Mouse (Mus musculus) fat pad, adult 2 months (tissue): Measurements from ENCODE around the gene Snrpd2.

Experiments
- DNase-seq: peaks from one replicate; pipeline ENCODE4 v3.0.0-alpha.2; 2011; ENCODE audit warnings: low read depth, low spot score; ENCODE audit errors: extremely low read depth

The Snrpd2 gene

GRCm38 (mm10) chr7:19177216-19177615, 27.7 kb downstream of the Snrpd2 start:
- DNase-seq = no peak

DNA sequence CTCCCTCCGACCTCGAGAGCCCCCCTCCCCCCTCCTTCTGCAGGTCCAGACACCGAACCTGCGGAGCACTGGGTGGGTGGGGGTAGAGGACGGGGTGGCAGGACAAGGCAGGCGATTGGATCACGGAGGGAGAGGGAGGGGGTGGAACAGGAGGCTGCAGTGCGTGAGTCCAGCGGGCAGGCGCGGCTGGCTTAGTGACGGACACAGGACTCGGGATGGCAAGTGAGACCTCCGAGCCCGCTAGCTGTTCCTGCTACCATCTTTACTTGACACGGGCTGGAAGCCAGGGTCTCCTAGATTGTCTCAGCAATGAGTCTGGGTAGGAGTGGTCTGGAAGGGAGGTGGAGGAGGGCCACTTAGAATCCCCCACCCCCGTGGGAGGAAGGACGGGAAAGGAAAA, 28.5 kb downstream of the Snrpd2 start:
- DNase-seq = no peak

DNA sequence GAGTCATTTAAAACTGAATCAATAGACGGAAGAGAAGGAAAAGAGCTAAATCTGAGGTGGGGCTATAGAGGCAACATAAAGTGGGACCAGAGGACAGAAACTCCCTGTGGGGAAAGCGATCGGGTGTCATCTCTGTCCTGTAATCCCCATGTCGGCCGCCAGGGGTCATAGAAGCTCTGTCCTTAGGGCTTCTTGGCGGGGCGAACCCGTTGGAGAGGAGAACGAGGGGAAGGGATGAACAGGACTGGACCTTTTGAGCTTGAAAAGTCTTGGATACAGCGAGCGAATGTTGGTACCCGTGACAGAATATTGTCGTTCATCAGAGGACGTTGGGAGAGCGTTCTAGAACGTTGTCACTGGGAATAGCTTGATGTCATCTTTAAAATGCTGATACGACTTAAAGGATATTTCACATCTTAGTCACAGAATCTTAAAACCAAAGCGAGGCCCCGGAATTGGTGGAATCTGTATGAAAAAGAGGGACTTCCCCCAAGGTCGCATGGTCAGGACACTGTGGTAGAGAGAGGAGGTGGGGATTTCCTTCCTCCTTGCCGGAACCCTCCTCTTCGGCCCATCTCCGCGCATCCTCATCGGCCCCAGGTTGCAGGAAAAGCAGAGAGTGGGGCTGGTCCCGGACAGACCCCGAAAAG, 29.0 kb downstream of the Snrpd2 start:
- DNase-seq = no peak

DNA sequence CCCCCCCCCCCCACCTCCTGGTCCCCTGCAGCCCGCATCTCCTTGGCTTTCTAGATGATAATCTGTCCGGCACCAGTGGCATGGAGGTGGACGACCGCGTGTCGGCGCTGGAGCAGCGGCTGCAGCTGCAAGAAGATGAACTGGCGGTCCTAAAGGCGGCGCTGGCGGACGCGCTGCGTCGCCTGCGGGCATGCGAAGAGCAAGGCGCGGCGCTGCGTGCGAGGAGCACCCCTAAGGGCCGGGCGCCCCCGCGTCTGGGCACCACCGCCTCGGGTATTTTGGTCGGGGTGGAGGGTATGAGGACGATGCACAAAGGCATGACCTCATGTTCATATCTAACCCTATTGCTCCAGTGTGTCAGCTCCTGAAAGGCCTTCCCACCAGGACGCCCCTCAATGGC, 29.7 kb downstream of the Snrpd2 start:
- DNase-seq = no peak

DNA sequence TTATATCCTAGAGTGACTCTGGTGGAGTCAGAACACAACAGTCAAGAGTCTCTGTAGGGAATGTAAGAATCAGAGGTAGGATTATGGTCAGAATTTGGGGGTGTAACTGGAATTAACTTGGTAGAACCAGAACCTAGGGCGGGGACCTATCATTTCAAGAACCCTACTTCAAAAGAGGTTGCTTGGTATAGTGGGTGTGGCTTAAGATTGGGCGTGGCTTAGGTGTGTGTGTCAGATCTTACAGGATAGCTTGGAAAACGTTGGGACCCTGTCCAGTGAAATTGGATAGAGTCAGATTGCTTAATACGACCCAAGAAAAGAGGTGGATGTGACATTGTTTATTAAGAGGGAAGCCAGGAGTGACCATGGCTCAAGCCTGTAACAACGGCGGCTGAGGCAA, 30.4 kb downstream of the Snrpd2 start:
- no peak for DNase-seq

GRCm38 (mm10) chr7:19180862-19181429, 31.4 kb downstream of the Snrpd2 start:
- DNase-seq = no peak

DNA sequence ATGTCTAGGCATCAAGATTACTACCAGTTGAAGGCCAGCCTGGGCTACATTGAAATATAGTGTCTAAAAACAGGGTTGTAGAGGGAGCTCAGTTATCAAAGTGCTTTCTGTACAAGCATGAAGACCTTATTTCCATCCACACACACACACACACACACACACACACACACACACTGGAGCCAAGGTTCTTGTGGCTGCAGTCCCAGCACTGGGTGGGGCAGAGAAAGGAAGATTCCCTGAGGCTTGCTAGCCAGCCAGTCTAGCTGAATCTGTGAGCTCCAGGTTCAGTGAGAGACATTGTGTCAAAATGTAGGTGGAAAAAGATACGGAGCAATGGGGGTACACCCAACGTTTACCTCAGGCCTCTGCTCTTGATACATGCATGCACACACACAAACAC, 34.7 kb downstream of the Snrpd2 start:
- no peak for DNase-seq

- no peak for DNase-seq
These were observed 35.2 kb downstream of the Snrpd2 start for GRCm38 (mm10) chr7:19184758-19185157.

DNA sequence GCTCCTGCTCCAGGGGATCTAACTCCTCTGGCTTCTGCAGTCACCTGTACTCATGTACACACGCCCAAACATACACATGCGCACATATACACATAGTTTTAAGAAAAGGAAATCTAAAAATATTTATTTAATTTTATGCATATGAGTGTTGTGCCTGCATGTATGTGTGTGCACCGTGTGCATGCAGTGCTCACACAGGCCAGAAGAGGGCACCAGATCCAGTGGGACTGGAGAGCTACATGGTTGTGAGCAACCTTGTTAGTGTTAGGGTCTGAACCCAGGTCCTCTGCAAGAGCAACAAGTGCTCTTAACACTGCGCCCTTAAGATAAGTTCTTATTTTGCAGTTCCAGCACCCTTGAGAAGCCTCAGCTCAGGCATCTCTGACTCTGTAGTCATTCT, 45.2 kb downstream of the Snrpd2 start:
- no peak for DNase-seq

- no peak for DNase-seq
These were observed 47.2 kb downstream of the Snrpd2 start for GRCm38 (mm10) chr7:19196676-19197075.

- no peak for DNase-seq
These were observed 48.5 kb downstream of the Snrpd2 start for GRCm38 (mm10) chr7:19197985-19198384.

DNA sequence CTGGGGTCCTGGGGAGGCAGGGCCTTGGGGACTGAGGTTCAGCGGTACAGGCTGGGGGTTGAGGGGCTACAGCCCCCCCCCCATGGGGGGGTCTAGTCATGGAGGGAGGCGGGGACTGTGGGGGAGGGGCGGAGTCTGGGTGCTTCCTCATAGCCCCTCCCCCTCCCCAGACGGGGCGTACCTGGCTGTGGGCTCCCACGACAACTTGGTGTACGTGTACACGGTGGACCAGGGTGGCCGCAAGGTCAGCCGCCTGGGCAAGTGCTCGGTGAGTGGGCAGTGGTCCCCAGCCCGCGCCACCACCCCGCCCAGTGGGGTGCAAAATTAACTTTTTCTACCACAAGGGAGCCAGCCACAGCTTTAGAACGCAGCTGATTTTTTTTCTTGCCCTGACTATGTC, 52.1 kb downstream of the Snrpd2 start:
- DNase-seq = no peak

DNA sequence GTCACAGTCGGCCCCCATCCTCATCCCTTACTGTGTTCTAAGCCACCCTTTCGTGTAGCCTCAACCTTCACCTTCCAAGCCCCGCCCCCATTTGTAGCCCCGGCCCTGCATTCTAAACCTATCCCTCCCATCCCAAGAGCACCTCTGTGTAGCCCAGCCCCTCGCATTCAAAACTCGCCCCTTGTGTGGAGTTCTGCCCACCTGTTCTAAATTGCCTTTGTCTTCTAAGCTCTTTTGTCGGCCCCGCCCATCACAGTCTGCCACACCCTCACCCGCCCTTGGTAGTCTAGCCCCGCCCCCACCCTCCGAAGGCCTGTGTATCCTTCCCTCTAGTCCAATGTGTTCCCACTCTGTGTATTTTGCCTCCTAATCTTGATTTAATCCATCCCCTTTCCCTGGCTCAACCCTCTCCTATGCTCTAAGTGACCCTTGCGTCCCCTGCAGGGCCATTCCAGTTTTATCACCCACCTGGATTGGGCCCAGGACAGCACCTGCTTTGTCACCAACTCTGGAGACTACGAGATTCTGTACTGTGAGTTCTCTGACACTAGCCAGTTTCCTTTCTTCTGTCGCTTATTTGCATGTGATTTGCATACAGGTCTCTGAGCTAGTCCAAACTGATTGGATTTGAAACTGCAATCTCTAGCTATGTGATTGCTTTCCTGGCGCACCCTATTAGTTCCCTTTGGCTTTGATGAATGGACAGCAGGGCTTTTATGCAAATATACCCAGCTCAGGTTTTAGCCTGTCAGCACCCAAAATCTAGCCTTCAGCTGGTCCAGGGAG, 52.7 kb downstream of the Snrpd2 start:
- no peak for DNase-seq
